Mouse (Mus musculus) T-helper 1 cell (primary cell): ENCODE measurements at regions not wholly inside any gene's neighbourhood (a gene's known extent, or its start where the extent isn't known, plus 50 kb on each side); places are given as distances from the start of the nearest gene placed in this dataset.

Experiments used
- in situ Hi-C: fragments of 300-600 bp; cut with MboI, MseI; formaldehyde crosslinking; loops from one replicate; pipeline ENCODE4 v1.15.1; 2025; ENCODE audit warnings: high pct_unique_total_duplicates

- in situ Hi-C loops = loop anchor here (25.0 kb wide), 1 partner anchor 1003 kb away; no protein-coding TSS in a partner anchor
Measured at GRCm38 (mm10) chr13:117334125-117334524, 113.2 kb upstream of the Gm17509 start.

GRCm38 (mm10) chr13:117334539-117334938 lies 113.7 kb upstream of the Gm17509 start:
- in situ Hi-C loops = loop anchor here (25.0 kb wide), 1 partner anchor 1003 kb away; no protein-coding TSS in a partner anchor

- in situ Hi-C loops = no loop called here
Measured at GRCm38 (mm10) chr13:117381086-117381595, 160.3 kb upstream of the Gm17509 start.

GRCm38 (mm10) chr13:117383480-117384137 lies 162.7 kb upstream of the Gm17509 start:
- in situ Hi-C loops = no loop called here

GRCm38 (mm10) chr13:117390287-117390686 lies 169.4 kb upstream of the Gm17509 start:
- in situ Hi-C loops = no loop called here

GRCm38 (mm10) chr13:117393488-117393887 lies 172.6 kb upstream of the Gm17509 start:
- in situ Hi-C loops = no loop called here

GRCm38 (mm10) chr13:117401245-117401644 lies 180.4 kb upstream of the Gm17509 start:
- in situ Hi-C loops = no loop called here

- in situ Hi-C loops = no loop called here
Measured at GRCm38 (mm10) chr13:117409940-117410339, 189.1 kb upstream of the Gm17509 start.

- in situ Hi-C loops = no loop called here
Measured at GRCm38 (mm10) chr13:117413616-117414015, 188.5 kb upstream of the Hcn1 start.

- in situ Hi-C loops = no loop called here
Measured at GRCm38 (mm10) chr13:117423558-117423957, 178.6 kb upstream of the Hcn1 start.

- in situ Hi-C loops = no loop called here
Measured at GRCm38 (mm10) chr13:117425015-117425414, 177.1 kb upstream of the Hcn1 start.

- in situ Hi-C loops = no loop called here
Measured at GRCm38 (mm10) chr13:117467407-117467806, 134.7 kb upstream of the Hcn1 start.

GRCm38 (mm10) chr13:117472726-117473125 lies 129.4 kb upstream of the Hcn1 start:
- in situ Hi-C loops = no loop called here

- in situ Hi-C loops = no loop called here
Measured at GRCm38 (mm10) chr13:117482624-117483023, 119.5 kb upstream of the Hcn1 start.

- in situ Hi-C loops = no loop called here
Measured at GRCm38 (mm10) chr13:117508746-117509145, 93.4 kb upstream of the Hcn1 start.

- in situ Hi-C loops = no loop called here
Measured at GRCm38 (mm10) chr13:117550108-117550507, 52.0 kb upstream of the Hcn1 start.
